Mouse (Mus musculus) intestine, embryonic 16.5 days (tissue): ENCODE results near the gene Golph3l. TPM values are rescaled to one million over a fixed set of nuclear protein-coding genes. Genes with fewer than 3 reads are reported as not detected.
"Not testable (repeated sequence)": the region's sequence is repeated elsewhere in the genome, so short reads cannot be mapped to it uniquely, and the experiment has no call there.

Source experiments
- ATAC-seq: fragments of 200-750 bp; cut with Nextera tagmentation; 2 replicates; pipeline ENCODE4 v1.8.0; 2017; ENCODE audit warnings: moderate TSS enrichment, moderate library complexity
- H3K27ac ChIP-seq: fragments of 300-500 bp; sonication (generic); 2 replicates; pipeline ENCODE4 v1.5.1; 2014; ENCODE audit warnings: mild to moderate bottlenecking, low read length
- H3K27me3 ChIP-seq: fragments of 300-500 bp; sonication (generic); replicated peaks from 2 replicates; pipeline ENCODE4 v1.6.1; 2014; ENCODE audit warnings: low read length, control low read depth, mixed read lengths; ENCODE audit not compliant: control insufficient read depth, insufficient read depth
- H3K36me3 ChIP-seq: fragments of 300-500 bp; sonication (generic); 2 replicates; pipeline ENCODE4 v1.6.1; 2014; ENCODE audit warnings: low read length, control low read depth; ENCODE audit not compliant: control insufficient read depth, insufficient read depth
- H3K4me1 ChIP-seq: fragments of 300-500 bp; sonication (generic); 2 replicates; pipeline ENCODE4 v1.6.1; 2014; ENCODE audit warnings: low read length, control low read depth, mixed read lengths; ENCODE audit not compliant: control insufficient read depth, insufficient read depth
- H3K4me2 ChIP-seq: fragments of 300-500 bp; sonication (generic); 2 replicates; pipeline ENCODE4 v1.6.1; 2014; ENCODE audit warnings: low read depth, low read length, control low read depth
- H3K4me3 ChIP-seq: fragments of 300-500 bp; sonication (generic); 2 replicates; pipeline ENCODE4 v1.5.1; 2014; ENCODE audit warnings: mild to moderate bottlenecking, low read length
- H3K9ac ChIP-seq: fragments of 300-500 bp; sonication (generic); 2 replicates; pipeline ENCODE4 v1.6.1; 2014; ENCODE audit warnings: low read depth, low read length
- H3K9me3 ChIP-seq: fragments of 300-500 bp; sonication (generic); 2 replicates; pipeline ENCODE4 v1.6.1; 2016; ENCODE audit warnings: low read length, control low read depth; ENCODE audit not compliant: control insufficient read depth
- WGBS: fragments of 180-500 bp; shearing (Covaris S2); extraction: QIAGEN DNeasy Blood & Tissue Kit; methylation state at CpG from one replicate; pipeline ENCODE4 v1.1.7; 2014; 5-methylcytosine and 5-hydroxymethylcytosine counted together
- polyA plus RNA-seq: library from polyadenylated mRNA; unstranded; fragments of >200 nt; fragmentation: Nextera tagmentation; extraction: Ambion mirVana; gene quantifications from 2 replicates; pipeline ENCODE4 v1.2.1, GENCODE M21; 2015

Golph3l gene
- polyA plus RNA-seq, 1 experiment from 2014 or later = 42.6 TPM

- whole genome bisulfite sequencing = 75% methylated on average over 1 of the region's 1 CpGs
- Histone ChIP-seq H3K36me3 (peaks cover 6% of the 10 kb centered on the region; the same call in 1 of the 2 replicates), H3K4me3 (no peak overlapping the region), H3K4me2 (no peak overlapping the region), H3K4me1 (peaks cover 5% of the 10 kb centered on the region), H3K9me3 (no peaks in the 10 kb centered on the region), H3K9ac (no peak overlapping the region), H3K27ac (no peak overlapping the region), H3K27me3 (no peaks in the 10 kb centered on the region)
- ATAC-seq = no peak
These were observed 32.5 kb downstream of the Golph3l start for GRCm38 (mm10) chr3:95621241-95621640.

GRCm38 (mm10) chr3:95622421-95622820 lies 33.7 kb downstream of the Golph3l start:
- not testable (repeated sequence) for H3K9ac ChIP-seq, H3K9me3 ChIP-seq, H3K4me3 ChIP-seq, H3K27ac ChIP-seq, H3K36me3 ChIP-seq, ATAC-seq, H3K4me1 ChIP-seq, H3K4me2 ChIP-seq, H3K27me3 ChIP-seq
- 90% methylated on average over 20 of the region's 20 CpGs for WGBS

DNA sequence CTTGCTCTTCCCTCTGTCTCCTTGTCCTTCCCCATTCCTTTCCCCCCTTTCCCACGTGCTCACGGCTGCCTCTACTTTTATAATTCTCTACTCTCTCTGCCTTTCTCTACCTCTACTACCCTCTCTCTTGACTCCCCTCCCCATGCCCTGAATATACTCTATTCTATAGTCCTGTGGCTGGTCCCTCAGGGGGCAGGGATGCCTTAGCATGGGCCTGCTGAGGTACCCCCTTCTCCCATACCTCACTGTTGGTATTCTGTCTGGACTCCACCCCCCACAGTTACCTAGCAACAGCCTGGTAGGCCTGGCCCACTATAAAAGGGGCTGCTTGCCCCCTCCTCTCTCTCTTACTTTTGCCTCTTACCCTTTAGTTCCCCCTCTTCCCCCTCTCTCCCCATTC lies 34.8 kb downstream of the Golph3l start:
- Histone ChIP-seq H3K4me1 (peaks cover 11% of the 10 kb centered on the region), H3K27me3 (no peaks in the 10 kb centered on the region), H3K36me3 (no peaks in the 10 kb centered on the region), H3K4me3 (no peak overlapping the region), H3K9ac (no peak overlapping the region), H3K9me3 (no peaks in the 10 kb centered on the region), H3K27ac (no peak overlapping the region), H3K4me2 (no peak overlapping the region)
- 56% methylated on average over 2 of the region's 2 CpGs for WGBS
- no peak for ATAC-seq

GRCm38 (mm10) chr3:95623991-95624515 lies 35.3 kb downstream of the Golph3l start:
- H3K9ac ChIP-seq = peak overlapping the region; percentile 50
- 69% methylated on average over 4 of the region's 5 CpGs for WGBS

GRCm38 (mm10) chr3:95624628-95625503 lies 36.1 kb downstream of the Golph3l start, which contains the start of gene Ensa:
Gene Ensa, plus strand, starts transcription at chr3:95624993.
- Histone ChIP-seq H3K36me3 (peaks cover 4% of the 10 kb centered on the region), H3K9ac (peak within 1 kb of the TSS; percentile 78), H3K4me2 (peak within 1 kb of the TSS; percentile 75), H3K4me1 (peaks cover 11% of the 10 kb centered on the region), H3K27me3 (no peaks in the 10 kb centered on the region), H3K27ac (peak within 1 kb of the TSS; percentile 89), H3K4me3 (peak within 1 kb of the TSS; percentile 70), H3K9me3 (no peaks in the 10 kb centered on the region)
- ATAC-seq = peak; percentile 99
- under 1% methylated on average over 44 of the region's 44 CpGs for WGBS

More at GRCm38 (mm10) chr3:95623991-95624515, 35.3 kb downstream of the Golph3l start:
- Histone ChIP-seq H3K27ac (peak overlapping the region; percentile 66; the same call in 1 of the 2 replicates), H3K4me1 (peaks cover 11% of the 10 kb centered on the region), H3K4me2 (peak overlapping the region; percentile 51), H3K4me3 (peak overlapping the region; percentile 70)
- not testable (repeated sequence) for H3K9me3 ChIP-seq, ATAC-seq, H3K27me3 ChIP-seq, H3K36me3 ChIP-seq

DNA sequence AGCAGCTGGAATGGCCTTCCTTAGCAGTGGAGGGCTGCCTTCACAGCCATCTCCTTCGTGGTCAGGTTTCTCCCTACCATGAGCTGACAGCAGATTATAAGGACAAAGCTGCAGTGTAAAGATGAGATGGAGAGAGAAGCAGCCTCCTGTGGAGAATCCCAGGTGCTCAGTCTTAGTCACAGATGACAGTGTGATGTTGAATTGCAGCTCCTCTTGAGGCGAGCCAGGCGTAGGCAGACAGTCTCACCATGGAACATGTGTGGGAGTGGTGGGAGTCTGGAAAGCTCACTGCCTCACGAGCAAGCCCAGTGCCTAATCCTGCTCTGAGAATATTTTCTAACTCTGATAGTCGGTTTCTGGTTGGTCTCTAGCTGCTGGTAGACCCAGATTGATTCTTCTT lies 39.0 kb downstream of the Golph3l start:
- 84% methylated on average over 5 of the region's 5 CpGs for WGBS
- Histone ChIP-seq H3K4me1 (peaks cover 11% of the 10 kb centered on the region), H3K4me3 (no peak overlapping the region), H3K27ac (no peak overlapping the region), H3K9ac (no peak overlapping the region), H3K27me3 (no peaks in the 10 kb centered on the region), H3K4me2 (no peak overlapping the region), H3K36me3 (peaks cover 9% of the 10 kb centered on the region), H3K9me3 (no peaks in the 10 kb centered on the region)
- ATAC-seq = no peak

DNA sequence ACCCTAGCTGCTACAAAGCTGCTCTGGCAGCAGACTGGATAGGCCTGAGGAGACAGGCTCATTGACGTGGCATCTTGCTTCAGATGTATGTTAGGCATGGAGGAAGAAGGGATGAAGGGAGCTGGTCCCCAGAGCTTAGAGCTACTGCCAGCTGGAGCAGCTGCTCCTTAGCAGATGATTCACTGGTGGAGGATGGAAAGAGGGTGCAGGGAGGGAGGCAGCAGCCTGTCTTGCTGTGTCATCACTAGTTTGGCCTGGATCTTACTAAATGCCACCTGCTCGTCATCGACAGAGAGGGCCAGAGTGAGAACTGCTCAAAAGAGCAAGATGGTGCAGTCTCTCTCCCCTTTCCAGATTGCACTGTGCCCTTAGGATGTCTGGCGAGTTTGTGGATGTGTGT lies 41.0 kb downstream of the Golph3l start:
- ATAC-seq = no peak
- no peak overlapping the region for H3K4me2 ChIP-seq
- H3K27me3 ChIP-seq = no peaks in the 10 kb centered on the region
- no peak overlapping the region for H3K9ac ChIP-seq
- H3K36me3 ChIP-seq = peaks cover 12% of the 10 kb centered on the region
- WGBS = 70% methylated on average over 4 of the region's 4 CpGs
- peaks cover 11% of the 10 kb centered on the region for H3K4me1 ChIP-seq
- no peak overlapping the region for H3K4me3 ChIP-seq
- H3K27ac ChIP-seq = no peak overlapping the region
- H3K9me3 ChIP-seq = no peaks in the 10 kb centered on the region

DNA sequence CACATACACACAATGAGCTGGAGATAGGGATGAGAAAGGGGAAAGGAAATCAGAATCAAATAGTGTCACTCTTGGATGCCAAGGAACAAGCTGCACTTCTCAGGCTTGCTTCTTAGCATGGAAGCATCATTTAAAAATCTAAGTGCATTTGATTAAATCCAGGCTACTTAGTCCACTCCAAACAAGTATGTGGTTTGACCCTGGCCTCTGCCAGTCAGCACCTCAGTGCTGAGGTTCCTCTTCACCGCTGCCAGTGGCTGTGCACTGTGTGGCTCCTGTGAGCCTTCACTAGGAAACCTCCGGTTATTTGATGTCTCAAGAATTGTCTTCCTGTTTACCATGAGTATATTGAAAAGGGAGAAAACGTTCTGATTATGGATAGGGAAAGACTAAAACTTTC lies 42.1 kb downstream of the Golph3l start:
- Histone ChIP-seq H3K9ac (no peak overlapping the region), H3K9me3 (no peaks in the 10 kb centered on the region), H3K36me3 (peaks cover 14% of the 10 kb centered on the region), H3K4me1 (peaks cover 10% of the 10 kb centered on the region), H3K27me3 (no peaks in the 10 kb centered on the region), H3K27ac (no peak overlapping the region), H3K4me3 (no peak overlapping the region), H3K4me2 (no peak overlapping the region)
- ATAC-seq = no peak
- WGBS = 74% methylated on average over 3 of the region's 3 CpGs

DNA sequence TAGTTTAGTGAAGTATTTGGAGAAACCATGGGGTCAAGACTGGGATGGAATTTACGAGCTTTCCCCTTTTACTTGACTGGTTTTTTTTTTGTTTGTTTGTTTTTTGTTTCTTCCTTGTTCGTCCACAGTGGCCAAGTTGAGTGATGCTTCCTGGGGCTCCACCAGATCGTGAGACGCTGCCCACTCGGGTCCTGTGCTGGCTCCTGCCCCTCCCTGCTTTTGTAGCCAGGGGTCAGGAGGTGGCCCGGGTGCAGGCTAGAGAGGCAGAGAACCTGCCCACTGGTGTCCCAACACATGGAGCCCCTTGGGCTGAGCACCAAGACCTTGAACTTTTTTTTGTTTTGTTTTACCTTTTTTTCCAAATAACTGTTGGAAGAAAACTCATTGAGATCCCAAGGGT lies 42.6 kb downstream of the Golph3l start:
- peaks cover 14% of the 10 kb centered on the region for H3K36me3 ChIP-seq
- H3K9ac ChIP-seq = no peak overlapping the region
- H3K27ac ChIP-seq = no peak overlapping the region
- H3K4me3 ChIP-seq = no peak overlapping the region
- H3K9me3 ChIP-seq = no peaks in the 10 kb centered on the region
- peaks cover 5% of the 10 kb centered on the region; the same call in 1 of the 2 replicates for H3K4me1 ChIP-seq
- H3K4me2 ChIP-seq = no peak overlapping the region
- H3K27me3 ChIP-seq = no peaks in the 10 kb centered on the region
- ATAC-seq = no peak
- 66% methylated on average over 6 of the region's 6 CpGs for WGBS
